Mouse (Mus musculus): ENCODE measurements around the gene Shmt2.

DNA sequence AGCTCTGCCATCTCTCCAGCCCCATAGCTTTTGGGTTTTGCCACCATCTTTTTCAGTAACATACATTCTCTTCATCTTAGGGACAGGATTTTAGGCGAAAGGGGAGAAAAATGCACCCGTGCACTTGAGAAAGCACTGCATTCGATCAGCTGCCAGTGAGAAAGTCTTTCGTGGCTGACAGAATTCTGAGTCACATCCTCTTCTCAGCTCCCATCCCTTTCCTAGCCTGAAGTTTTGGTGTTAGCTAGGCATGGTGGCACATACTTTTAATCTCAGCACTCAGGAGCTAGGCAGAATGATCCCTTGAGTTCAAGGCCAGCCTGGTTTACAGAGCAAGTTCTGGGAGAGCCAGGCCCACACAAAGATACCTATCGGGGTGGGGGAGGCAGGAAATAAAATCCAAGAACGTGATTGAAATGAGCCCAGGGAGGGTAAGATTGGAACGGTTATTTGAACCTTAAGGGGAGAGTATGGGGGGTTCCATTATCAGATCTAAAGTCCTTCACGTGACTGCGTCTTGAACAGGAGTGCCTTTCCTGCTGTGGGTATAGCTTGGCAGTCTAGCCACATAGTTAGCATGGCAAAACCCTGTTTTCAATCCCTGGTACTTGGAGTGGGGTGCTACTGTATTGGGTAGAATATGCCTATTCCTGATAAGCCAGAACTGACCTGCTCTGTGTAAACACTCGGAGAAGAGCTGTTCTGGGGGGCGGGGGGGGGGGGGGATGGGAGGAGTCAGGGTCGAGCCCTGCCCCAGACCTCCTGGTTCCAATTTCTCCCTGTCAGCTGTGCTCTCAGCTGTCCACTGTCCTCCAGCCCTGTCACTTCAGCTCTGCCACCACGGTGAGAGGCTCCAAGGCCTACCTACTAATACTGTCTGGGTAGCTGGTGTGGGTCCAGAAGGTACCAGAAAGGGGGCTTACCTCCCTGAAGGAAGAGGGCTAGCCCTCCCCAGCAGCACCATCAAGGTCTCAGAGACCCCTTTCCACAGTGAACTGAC lies 21.1 kb downstream of the Shmt2 start, which contains the start of gene Stac3:
- TF ChIP-seq CTCF (IDR thresholded peaks at IDR 0.05; ENCODE audit: low read depth, low read length): no peak
- TF ChIP-seq POLR2A (IDR thresholded peaks at IDR 0.05; ENCODE audit: insufficient read depth, low read length): no peak
- no peak for TF ChIP-seq EP300 (IDR thresholded peaks at IDR 0.05; ENCODE audit: insufficient read depth, low read depth, low read length)

Data from ES-Bruce4 (cell line).